Mouse (Mus musculus) bone marrow, adult 2 months (tissue): ENCODE data around the gene Atp12a.

Experiments used
- CTCF ChIP-seq: fragments of 200-500 bp; IDR thresholded peaks from 2 replicates; pipeline ENCODE4 v1.5.1; 2011; ENCODE audit warnings: low read length, control low read depth; ENCODE audit not compliant: control insufficient read depth, insufficient read depth
- POLR2A ChIP-seq: fragments of 200-500 bp; IDR thresholded peaks from 2 replicates; pipeline ENCODE4 v1.6.1; 2011; ENCODE audit warnings: low read depth, mild to moderate bottlenecking, control low read depth, low read length, borderline replicate concordance; ENCODE audit not compliant: control insufficient read depth

DNA sequence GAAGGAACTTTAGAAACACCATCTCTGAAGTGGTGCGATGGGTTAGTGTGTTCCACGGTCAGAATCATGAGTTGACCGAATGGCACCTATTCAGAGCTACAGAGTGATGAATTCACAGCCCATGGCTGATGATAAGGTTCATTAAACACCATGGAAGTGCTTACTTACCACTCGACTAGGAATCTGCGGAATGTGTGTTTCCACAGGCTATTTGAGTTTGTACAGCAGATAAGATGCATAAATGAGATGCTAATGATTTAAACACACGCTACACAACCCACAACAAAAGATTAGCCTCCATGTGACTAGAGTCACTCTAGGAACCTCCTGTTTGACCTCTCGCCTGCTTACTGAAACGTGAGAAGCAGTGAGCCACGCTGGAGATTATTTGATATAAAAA lies 14.5 kb downstream of the Atp12a start:
- TF ChIP-seq POLR2A (no peak), CTCF (no peak)
